Mouse (Mus musculus) heart, embryonic 15.5 days (tissue): ENCODE measurements around the gene Hlx. TPM values are rescaled to one million over a fixed set of nuclear protein-coding genes. Genes with fewer than 3 reads are reported as not detected.

Source experiments
- ATAC-seq: fragments of 200-750 bp; cut with Nextera tagmentation; replicated peaks from 2 replicates; pipeline ENCODE4 v1.8.0; 2017; ENCODE audit warnings: low read depth, moderate TSS enrichment; ENCODE audit not compliant: insufficient number of reproducible peaks, insufficient read depth, low FRiP score
- H3K27ac ChIP-seq: fragments of 300-500 bp; sonication (generic); 2 replicates; pipeline ENCODE4 v1.5.1; 2015; ENCODE audit warnings: mild to moderate bottlenecking, inconsistent platforms
- H3K27me3 ChIP-seq: fragments of 300-500 bp; sonication (generic); 2 replicates; pipeline ENCODE4 v1.6.1; 2015; ENCODE audit warnings: inconsistent platforms
- H3K36me3 ChIP-seq: fragments of 300-500 bp; sonication (generic); 2 replicates; pipeline ENCODE4 v1.6.1; 2015; ENCODE audit warnings: mild to moderate bottlenecking, inconsistent platforms
- H3K4me1 ChIP-seq: fragments of 300-500 bp; sonication (generic); replicated peaks from 2 replicates; pipeline ENCODE4 v1.6.1; 2015; ENCODE audit warnings: inconsistent platforms
- H3K4me2 ChIP-seq: fragments of 300-500 bp; sonication (generic); 2 replicates; pipeline ENCODE4 v1.6.1; 2015; ENCODE audit warnings: inconsistent platforms, mild to moderate bottlenecking, moderate library complexity
- H3K4me3 ChIP-seq: fragments of 300-500 bp; sonication (generic); 2 replicates; pipeline ENCODE4 v1.5.1; 2015; ENCODE audit warnings: mild to moderate bottlenecking, inconsistent platforms
- H3K9ac ChIP-seq: fragments of 300-500 bp; sonication (generic); 2 replicates; pipeline ENCODE4 v1.6.1; 2015; ENCODE audit warnings: mild to moderate bottlenecking, inconsistent platforms
- H3K9me3 ChIP-seq: fragments of 300-500 bp; sonication (generic); replicated peaks from 2 replicates; pipeline ENCODE4 v1.6.1; 2016; ENCODE audit warnings: inconsistent platforms
- WGBS: fragments of 180-500 bp; shearing (Covaris S2); methylation state at CpG from one replicate; pipeline ENCODE4 v1.1.7; 2015; ENCODE audit warnings: mixed read lengths; 5-methylcytosine and 5-hydroxymethylcytosine counted together
- polyA plus RNA-seq: library from polyadenylated mRNA; unstranded; fragments of >200 nt; fragmentation: Nextera tagmentation; extraction: Ambion mirVana; gene quantifications from 2 replicates; pipeline ENCODE4 v1.2.1, GENCODE M21; 2015

Hlx gene
- polyA plus RNA-seq, 1 experiment from 2014 or later: 10.9 TPM

- no peaks in the 10 kb centered on the region for H3K36me3 ChIP-seq
- H3K9ac ChIP-seq: no peak overlapping the region
- WGBS: 11% methylated on average over 3 of the region's 3 CpGs
- no peaks in the 10 kb centered on the region for H3K9me3 ChIP-seq
- peaks cover 98% of the 10 kb centered on the region for H3K27me3 ChIP-seq
- H3K4me2 ChIP-seq: no peak overlapping the region
- no peak for ATAC-seq
- no peak overlapping the region for H3K4me3 ChIP-seq
- H3K27ac ChIP-seq: no peak overlapping the region
- peaks cover 18% of the 10 kb centered on the region for H3K4me1 ChIP-seq
Measured at GRCm38 (mm10) chr1:184723899-184724298, 8.5 kb downstream of the Hlx start.

- Histone ChIP-seq H3K4me3 (no peak overlapping the region), H3K9me3 (no peaks in the 10 kb centered on the region), H3K9ac (no peak overlapping the region), H3K27me3 (peaks cover 97% of the 10 kb centered on the region), H3K4me1 (peaks cover 13% of the 10 kb centered on the region), H3K27ac (no peak overlapping the region), H3K4me2 (0 out of 2 replicates have a peak overlapping the region, but pooled peaks have one; percentile 7), H3K36me3 (no peaks in the 10 kb centered on the region)
- WGBS: 2% methylated on average over 9 of the region's 9 CpGs
- ATAC-seq: no peak
Measured at GRCm38 (mm10) chr1:184721121-184721520, 11.3 kb downstream of the Hlx start.

GRCm38 (mm10) chr1:184720162-184721025, 12.0 kb downstream of the Hlx start:
- H3K27me3 ChIP-seq: peaks cover 97% of the 10 kb centered on the region
- no peak overlapping the region for H3K9ac ChIP-seq
- no peak overlapping the region for H3K27ac ChIP-seq
- no peak overlapping the region for H3K4me3 ChIP-seq
- 3% methylated on average over 26 of the region's 26 CpGs for whole genome bisulfite sequencing
- H3K36me3 ChIP-seq: no peaks in the 10 kb centered on the region
- peaks cover 13% of the 10 kb centered on the region for H3K4me1 ChIP-seq
- H3K4me2 ChIP-seq: 0 out of 2 replicates have a peak overlapping the region, but pooled peaks have one; percentile 7
- ATAC-seq: no peak
- no peaks in the 10 kb centered on the region for H3K9me3 ChIP-seq

GRCm38 (mm10) chr1:184718261-184719120, 13.9 kb downstream of the Hlx start:
- no peak for ATAC-seq
- Histone ChIP-seq H3K9me3 (no peaks in the 10 kb centered on the region), H3K4me3 (peak overlapping the region; percentile 36), H3K4me1 (peaks cover 10% of the 10 kb centered on the region), H3K4me2 (peak overlapping the region; percentile 54), H3K36me3 (no peaks in the 10 kb centered on the region), H3K27me3 (peaks cover 97% of the 10 kb centered on the region), H3K9ac (no peak overlapping the region), H3K27ac (no peak overlapping the region)
- 3% methylated on average over 41 of the region's 41 CpGs for WGBS

- Histone ChIP-seq H3K4me3 (peak overlapping the region; percentile 36; the same call in 1 of the 2 replicates), H3K4me2 (no peak overlapping the region), H3K36me3 (no peaks in the 10 kb centered on the region), H3K9ac (no peak overlapping the region), H3K4me1 (peaks cover 10% of the 10 kb centered on the region), H3K27me3 (peaks cover 97% of the 10 kb centered on the region), H3K27ac (no peak overlapping the region), H3K9me3 (no peaks in the 10 kb centered on the region)
- WGBS: 8% methylated on average over 12 of the region's 12 CpGs
- ATAC-seq: no peak
Measured at GRCm38 (mm10) chr1:184717691-184718200, 14.7 kb downstream of the Hlx start.

- Histone ChIP-seq H3K27ac (no peak overlapping the region), H3K4me3 (no peak overlapping the region), H3K4me1 (peaks cover 10% of the 10 kb centered on the region), H3K27me3 (peaks cover 94% of the 10 kb centered on the region), H3K36me3 (no peaks in the 10 kb centered on the region), H3K9me3 (no peaks in the 10 kb centered on the region), H3K9ac (no peak overlapping the region), H3K4me2 (no peak overlapping the region)
- ATAC-seq: no peak
- 6% methylated on average over 18 of the region's 18 CpGs for WGBS
Measured at GRCm38 (mm10) chr1:184717016-184717568, 15.3 kb downstream of the Hlx start.

- H3K36me3 ChIP-seq: no peaks in the 10 kb centered on the region
- ATAC-seq: no peak
- no peak overlapping the region for H3K4me2 ChIP-seq
- H3K4me3 ChIP-seq: no peak overlapping the region
- peaks cover 85% of the 10 kb centered on the region for H3K27me3 ChIP-seq
- no peaks in the 10 kb centered on the region for H3K9me3 ChIP-seq
- WGBS: 5% methylated on average over 6 of the region's 6 CpGs
- peaks cover 10% of the 10 kb centered on the region for H3K4me1 ChIP-seq
- H3K9ac ChIP-seq: no peak overlapping the region
- no peak overlapping the region for H3K27ac ChIP-seq
Measured at GRCm38 (mm10) chr1:184716117-184716516, 16.3 kb downstream of the Hlx start.

GRCm38 (mm10) chr1:184715693-184716092, 16.7 kb downstream of the Hlx start:
- Histone ChIP-seq H3K9me3 (no peaks in the 10 kb centered on the region), H3K27me3 (peaks cover 81% of the 10 kb centered on the region), H3K4me3 (no peak overlapping the region), H3K36me3 (no peaks in the 10 kb centered on the region), H3K9ac (no peak overlapping the region), H3K27ac (no peak overlapping the region), H3K4me2 (no peak overlapping the region), H3K4me1 (peaks cover 8% of the 10 kb centered on the region)
- ATAC-seq: no peak
- 28% methylated on average over 6 of the region's 6 CpGs for WGBS

- H3K27me3 ChIP-seq: peaks cover 70% of the 10 kb centered on the region
- H3K36me3 ChIP-seq: no peaks in the 10 kb centered on the region
- no peak overlapping the region for H3K27ac ChIP-seq
- H3K4me2 ChIP-seq: no peak overlapping the region
- no peaks in the 10 kb centered on the region for H3K9me3 ChIP-seq
- 51% methylated on average over 3 of the region's 3 CpGs for WGBS
- no peak overlapping the region for H3K4me3 ChIP-seq
- no peak overlapping the region for H3K9ac ChIP-seq
- no peak for ATAC-seq
- peaks cover 6% of the 10 kb centered on the region for H3K4me1 ChIP-seq
Measured at GRCm38 (mm10) chr1:184714515-184714914, 17.9 kb downstream of the Hlx start.

GRCm38 (mm10) chr1:184713716-184714115, 18.7 kb downstream of the Hlx start:
- 69% methylated on average over 5 of the region's 5 CpGs for WGBS
- peaks cover 69% of the 10 kb centered on the region for H3K27me3 ChIP-seq

More at GRCm38 (mm10) chr1:184713716-184714115, 18.7 kb downstream of the Hlx start:
- Histone ChIP-seq H3K4me2 (no peak overlapping the region), H3K4me3 (no peak overlapping the region), H3K27ac (no peak overlapping the region), H3K36me3 (no peaks in the 10 kb centered on the region), H3K4me1 (peaks cover 6% of the 10 kb centered on the region), H3K9ac (no peak overlapping the region), H3K9me3 (no peaks in the 10 kb centered on the region)
- ATAC-seq: no peak
